ENCODE assay signal across 8 mouse cellular contexts in the genomic region with DNA sequence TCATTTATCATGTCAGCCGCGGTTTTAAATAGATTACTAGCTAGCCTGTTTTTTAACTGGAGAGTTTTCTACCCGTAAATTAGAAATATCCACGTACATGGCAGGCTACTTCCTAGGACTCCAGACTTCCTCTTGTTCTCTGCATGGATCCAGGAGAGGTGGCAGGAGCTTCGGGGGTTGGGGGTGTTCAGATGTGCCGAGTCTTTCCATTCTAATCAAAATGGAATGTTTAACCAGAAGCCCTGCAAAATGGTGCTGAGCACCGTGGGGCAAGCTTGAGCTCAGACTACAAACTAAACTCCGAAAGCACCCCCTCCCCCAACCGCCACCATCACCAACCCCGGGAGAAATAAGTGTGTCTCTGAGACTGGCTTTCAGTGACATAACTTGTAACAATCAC.
DNase-seq lines count a peak whose midpoint lies in the region; ATAC-seq and TF ChIP-seq lines count a peak whose summit lies in the region.

No protein-coding gene starts in this region.

- TF ChIP-seq CTCF in liver, adult 2 months (IDR thresholded peaks at IDR 0.05; ENCODE audit: low read depth, low read length), result no peak
- TF ChIP-seq CTCF in olfactory bulb, adult 2 months (IDR thresholded peaks at IDR 0.05; ENCODE audit: insufficient read depth, low read depth, low read length), result no peak

- H3K4me3 ChIP-seq in liver, adult 2 months (ENCODE audit: insufficient read depth, low read depth, low read length), result peak overlapping the region; percentile 36; the same call in 1 of the 2 replicates
- H3K4me3 ChIP-seq in forebrain, embryonic 15.5 days, result peak overlapping the region; percentile 32
- H3K4me3 ChIP-seq in liver, embryonic 12.5 days, result peak overlapping the region; percentile 14; the same call in 1 of the 2 replicates
- H3K4me3 ChIP-seq in olfactory bulb, adult 2 months (ENCODE audit: insufficient read depth, low read depth, low read length), result peak overlapping the region; percentile 33; the same call in 1 of the 2 replicates

- no peak for DNase-seq in liver, adult 2 months (ENCODE audit: extremely low read depth, low read depth, low spot score)
- DNase-seq in liver, result no peak
- DNase-seq in gastrocnemius, postnatal 25 days, result no peak
- no peak for DNase-seq in adrenal gland, adult 2 months
- no peak for DNase-seq in left cerebral cortex, postnatal 14 days (ENCODE audit: low spot score in 2 of 2)

- H3K79me2 ChIP-seq in liver, adult 2 months (ENCODE audit: control insufficient read depth, insufficient read depth, low read length), result no peaks in the 10 kb centered on the region

- H3K27me3 ChIP-seq in liver, adult 2 months (ENCODE audit: control insufficient read depth, insufficient read depth, low read length), result no peaks in the 10 kb centered on the region
- no peaks in the 10 kb centered on the region for H3K27me3 ChIP-seq in forebrain, embryonic 15.5 days
- peaks cover 51% of the 10 kb centered on the region for H3K27me3 ChIP-seq in liver, embryonic 12.5 days (replicated peaks)

- WGBS in liver, adult 2 months, result 15% methylated on average over 10 of the region's 10 CpGs
- 12% methylated on average over 10 of the region's 10 CpGs for WGBS in forebrain, embryonic 15.5 days
- WGBS in liver, embryonic 12.5 days (ENCODE audit: insufficient replicate concordance), result 11% methylated on average over 10 of the region's 10 CpGs
- WGBS in olfactory bulb, adult 2 months, result 29% methylated on average over 10 of the region's 10 CpGs

- peak overlapping the region; percentile 68 for H3K4me2 ChIP-seq in forebrain, embryonic 15.5 days (replicated peaks)
- H3K4me2 ChIP-seq in liver, embryonic 12.5 days, result peak overlapping the region; percentile 53

- no peak for ATAC-seq in forebrain, embryonic 15.5 days (replicated peaks)
- no peak for ATAC-seq in liver, embryonic 12.5 days

- no peaks in the 10 kb centered on the region for H3K36me3 ChIP-seq in liver, adult 2 months (ENCODE audit: control insufficient read depth, insufficient read depth, low read length)
- H3K36me3 ChIP-seq in forebrain, embryonic 15.5 days, result no peaks in the 10 kb centered on the region
- H3K36me3 ChIP-seq in liver, embryonic 12.5 days, result no peaks in the 10 kb centered on the region

- H3K4me1 ChIP-seq in liver, adult 2 months (ENCODE audit: control insufficient read depth, insufficient read depth, low read length), result peaks cover 3% of the 10 kb centered on the region; the same call in 1 of the 2 replicates
- H3K4me1 ChIP-seq in forebrain, embryonic 15.5 days, result peaks cover 15% of the 10 kb centered on the region
- H3K4me1 ChIP-seq in liver, embryonic 12.5 days, result no peaks in the 10 kb centered on the region
- peaks cover 9% of the 10 kb centered on the region for H3K4me1 ChIP-seq in olfactory bulb, adult 2 months (ENCODE audit: control insufficient read depth, insufficient read depth, low read length)

- H3K9ac ChIP-seq in liver, adult 2 months (ENCODE audit: low read depth, low read length), result no peak overlapping the region
- H3K9ac ChIP-seq in forebrain, embryonic 15.5 days (replicated peaks), result peak overlapping the region; percentile 29; the same call in 1 of the 2 replicates
- no peak overlapping the region for H3K9ac ChIP-seq in liver, embryonic 12.5 days

- H3K9me3 ChIP-seq in forebrain, embryonic 15.5 days, result no peaks in the 10 kb centered on the region
- H3K9me3 ChIP-seq in liver, embryonic 12.5 days (replicated peaks), result peaks cover 3% of the 10 kb centered on the region; the same call in 1 of the 2 replicates

- H3K27ac ChIP-seq in liver, adult 2 months (replicated peaks; ENCODE audit: insufficient read depth, low read depth, low read length), result no peak overlapping the region
- peak overlapping the region; percentile 58; the same call in 1 of the 2 replicates for H3K27ac ChIP-seq in forebrain, embryonic 15.5 days (replicated peaks)
- H3K27ac ChIP-seq in liver, embryonic 12.5 days, result no peak overlapping the region
- no peak overlapping the region for H3K27ac ChIP-seq in olfactory bulb, adult 2 months (ENCODE audit: insufficient read depth, low read depth, low read length)

- TF ChIP-seq POLR2A in liver, adult 2 months (IDR thresholded peaks at IDR 0.05; ENCODE audit: extremely low read depth, insufficient read depth, low read length), result no peak
- no peak for TF ChIP-seq POLR2A in olfactory bulb, adult 2 months (IDR thresholded peaks at IDR 0.05; ENCODE audit: insufficient read depth, low read depth, low read length)

- intact Hi-C loops in left cerebral cortex, postnatal 14 days (cut with DNase I), result no loop called here
